Mouse (Mus musculus) adrenal gland, postnatal 14 days (tissue): ENCODE results near the gene Clec11a. TPM values are rescaled to one million over a fixed set of nuclear protein-coding genes. Genes with fewer than 3 reads are reported as not detected.
A peak's percentile ranks its signal among the peaks of the same experiment; 100 is the strongest.

Experiments used
- DNase-seq: peaks from one replicate; pipeline ENCODE4 v3.0.0; 2021; ENCODE audit warnings: mixed read lengths
- long read RNA-seq, 2 experiments: library from polyadenylated mRNA; stranded (forward); transcript quantifications; one replicate each; pipeline ENCODE4 v2.0.0; 2021
- total RNA-seq: library from RNA; stranded (reverse); gene quantifications from 2 replicates; pipeline ENCODE4 v1.2.3, GENCODE M21; 2021

Clec11a gene
- total RNA-seq = 3.4 and 3.6 TPM in 2 replicates
- long read RNA-seq, experiment 1, partial matches to known transcripts = 0 of 12 reads
- long read RNA-seq, experiment 1, other reads (novel, unspliced or antisense) = 10 of 12 reads
- long read RNA-seq, experiment 2, partial matches to known transcripts = 0 of 8 reads
- long read RNA-seq, experiment 2, other reads (novel, unspliced or antisense) = 7 of 8 reads

DNA sequence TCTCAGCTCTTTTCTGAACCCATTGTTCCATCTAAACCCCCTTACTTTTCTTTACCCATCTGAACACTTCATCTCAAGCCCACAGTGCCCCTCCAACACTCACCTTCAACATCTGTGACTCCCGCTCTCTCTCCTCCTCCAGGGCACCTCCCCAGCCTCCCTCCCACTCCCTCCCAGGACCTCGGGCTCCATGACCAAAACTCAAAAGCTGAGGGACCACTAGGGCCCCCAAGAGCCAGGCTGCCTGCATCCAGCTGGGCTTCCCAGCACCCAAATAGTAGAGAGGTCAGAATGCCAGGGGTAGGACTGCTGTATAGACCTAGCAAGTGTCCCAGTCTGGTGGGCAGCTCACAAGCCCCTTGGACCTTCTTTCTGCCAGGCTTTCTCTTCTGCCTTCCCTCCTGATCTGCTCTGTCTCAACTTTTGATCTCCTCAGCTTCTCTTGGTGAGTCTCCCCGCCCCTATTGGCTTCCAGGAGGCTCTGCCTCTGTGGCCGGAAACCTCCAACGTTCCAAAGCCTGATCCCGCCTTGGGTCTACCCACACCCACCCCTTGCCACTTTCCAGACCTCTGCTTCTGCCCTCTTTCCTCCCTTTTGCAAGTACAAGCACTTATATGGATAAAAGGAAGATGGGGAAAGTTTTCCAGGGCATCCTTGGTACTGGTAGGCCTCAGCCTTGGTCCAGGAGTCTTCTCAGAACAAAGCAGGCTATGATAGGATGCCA, at the start of gene Clec11a:
Clec11a (minus strand) TSS at position 387 of the 725 bp plus-strand sequence.
- no peak for DNase-seq

DNA sequence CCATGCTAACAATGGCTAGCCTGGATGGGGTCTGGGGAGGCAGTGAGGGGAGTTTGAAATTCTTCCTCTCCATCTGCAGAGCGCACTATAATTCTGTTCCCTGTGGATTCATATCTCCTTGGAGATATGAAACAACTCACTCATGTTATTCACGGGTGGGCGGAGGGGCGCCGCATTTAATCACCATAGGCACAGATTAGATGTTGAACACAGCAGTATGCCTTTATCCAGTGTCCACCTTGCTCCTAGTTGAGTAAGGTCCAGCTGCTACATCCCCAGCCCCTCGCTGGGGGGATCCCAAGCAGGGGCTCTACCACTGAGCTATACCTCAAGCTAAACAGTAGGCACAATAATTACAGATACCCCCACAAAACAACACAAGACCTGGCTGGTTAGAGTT, 48.7 kb upstream of the Clec11a start:
- no peak for DNase-seq

GRCm38 (mm10) chr7:44353601-44354340, 47.1 kb upstream of the Clec11a start:
- DNase-seq = peak; percentile 64

- DNase-seq = peak; percentile 49
Measured at GRCm38 (mm10) chr7:44352750-44353600, 46.3 kb upstream of the Clec11a start.

GRCm38 (mm10) chr7:44351881-44352749, 45.4 kb upstream of the Clec11a start:
- no peak for DNase-seq

- peak; percentile 88 for DNase-seq
Measured at GRCm38 (mm10) chr7:44350957-44351711, 44.4 kb upstream of the Clec11a start.

- peak; percentile 20 for DNase-seq
Measured at GRCm38 (mm10) chr7:44349043-44349442, 42.3 kb upstream of the Clec11a start.

GRCm38 (mm10) chr7:44344622-44345021, 37.9 kb upstream of the Clec11a start:
- no peak for DNase-seq

- peak; percentile 74 for DNase-seq
Measured at GRCm38 (mm10) chr7:44343459-44344015, 36.8 kb upstream of the Clec11a start.

DNA sequence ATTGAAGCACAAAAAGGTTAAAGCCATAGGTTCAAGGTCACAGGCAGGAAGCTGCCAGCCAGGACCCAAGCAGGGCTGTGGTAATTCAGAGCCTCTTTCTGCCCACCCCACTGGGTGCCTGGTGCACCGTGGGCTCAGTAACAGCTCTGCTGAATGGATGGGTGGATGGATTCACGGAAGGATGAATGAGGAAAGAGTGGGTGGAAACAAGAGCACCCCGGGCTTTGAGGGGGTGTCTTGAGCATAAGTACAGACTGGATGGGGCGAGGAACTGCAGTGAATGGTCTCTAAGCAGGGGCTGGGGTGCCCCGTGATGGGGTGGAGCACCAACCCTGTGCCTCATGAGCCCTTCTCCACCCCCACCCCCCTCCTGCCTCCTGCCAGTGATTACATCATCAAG, 35.0 kb upstream of the Clec11a start:
- DNase-seq = no peak

DNA sequence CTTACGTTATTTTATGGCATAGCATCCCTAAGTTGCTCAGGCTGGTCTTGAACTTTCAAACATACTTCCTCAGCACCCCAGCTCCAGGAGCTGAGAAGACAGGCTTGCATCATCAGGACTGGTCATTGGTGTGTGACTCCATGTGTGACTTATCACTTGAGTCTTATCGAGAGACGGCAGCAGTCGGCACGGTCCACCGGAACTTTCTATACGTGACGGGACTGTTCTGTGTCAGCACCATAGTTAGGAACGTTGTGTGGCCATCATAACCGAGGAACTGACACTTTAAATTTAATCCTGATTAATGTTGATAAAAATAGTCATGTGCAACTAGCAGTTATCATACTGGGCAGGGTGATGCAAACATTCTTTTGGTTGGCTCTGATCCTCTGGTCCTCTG, 34.4 kb upstream of the Clec11a start:
- DNase-seq = no peak

- DNase-seq = no peak
Measured at GRCm38 (mm10) chr7:44340226-44340625, 33.5 kb upstream of the Clec11a start.

DNA sequence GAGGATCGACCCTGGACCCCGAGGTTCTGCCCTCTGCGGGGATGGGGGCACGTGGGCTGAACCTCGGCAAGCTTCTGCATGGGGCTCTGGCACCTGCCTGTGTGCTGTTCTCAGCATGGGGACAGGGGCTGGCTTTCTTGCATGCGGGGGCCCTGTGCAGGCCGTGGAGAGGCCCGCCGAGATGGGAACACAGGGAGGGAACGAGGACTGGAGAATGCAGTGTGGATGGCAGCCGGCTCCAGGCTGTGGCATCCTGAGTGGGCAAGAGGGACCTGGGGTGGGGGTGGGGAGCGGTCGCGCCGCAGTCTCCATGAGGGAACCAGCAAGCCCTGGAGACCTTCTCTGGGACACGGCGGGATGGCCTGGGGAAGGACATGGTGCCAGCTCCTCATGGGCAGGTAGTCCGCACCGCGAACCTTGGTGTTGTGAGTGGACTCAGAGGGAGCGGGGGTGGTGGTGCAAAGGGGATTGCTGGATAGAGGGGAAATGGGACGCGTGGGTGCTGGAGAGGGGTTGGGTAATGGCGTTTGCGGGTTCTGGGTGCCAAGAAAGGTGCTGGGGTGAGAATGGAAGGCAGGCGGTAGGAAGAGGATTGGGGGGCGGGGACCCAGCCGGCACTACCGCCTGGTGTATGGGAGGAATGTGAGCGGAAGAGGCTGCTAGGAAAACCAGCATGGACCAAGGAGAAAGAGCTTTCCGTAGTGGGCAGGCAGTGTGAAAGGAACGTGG, 30.6 kb upstream of the Clec11a start:
- no peak for DNase-seq

- DNase-seq = no peak
Measured at GRCm38 (mm10) chr7:44336046-44337021, 29.6 kb upstream of the Clec11a start.

DNA sequence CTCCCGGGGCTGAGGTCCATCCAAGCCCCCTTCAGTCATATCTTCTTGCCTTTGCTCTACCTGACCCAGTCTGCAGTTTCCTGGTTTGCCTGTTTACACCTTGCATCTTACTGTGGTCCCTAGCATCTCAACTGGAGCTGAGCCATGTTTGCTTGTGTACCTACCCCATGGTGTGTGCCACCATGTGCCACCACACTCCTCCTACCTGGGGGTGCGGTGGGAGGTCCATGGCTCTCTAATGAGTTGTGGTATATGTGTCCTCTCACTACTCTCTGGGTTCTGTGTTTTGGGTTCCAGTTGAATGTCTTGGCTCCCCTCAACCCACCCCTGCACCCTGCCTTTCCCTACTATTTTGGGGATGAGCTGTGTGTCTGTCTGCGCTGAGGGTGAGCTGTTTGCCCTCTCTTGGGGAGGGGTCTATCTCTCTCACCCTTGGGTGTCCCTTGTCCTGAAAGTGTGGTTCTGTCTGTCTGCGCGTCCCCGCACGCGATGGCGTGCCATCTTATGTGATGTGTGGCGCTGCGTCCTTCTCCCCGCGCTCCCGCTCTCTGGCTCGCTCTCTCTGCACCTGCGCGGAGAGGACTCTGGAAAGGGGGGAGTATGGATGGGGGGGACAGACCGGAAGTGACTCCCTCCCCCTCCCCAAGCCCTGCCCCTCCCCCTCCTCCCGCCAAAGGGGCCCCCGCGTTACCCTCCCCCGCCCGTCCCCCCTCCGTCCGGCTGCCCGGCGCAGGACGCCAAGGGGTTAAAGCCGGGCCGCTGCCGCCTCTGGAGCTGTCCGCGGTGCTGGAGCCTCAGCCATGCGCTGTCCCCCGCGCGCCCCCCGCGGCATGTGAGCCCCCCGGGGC, 28.6 kb upstream of the Clec11a start:
- DNase-seq = peak; percentile 77

GRCm38 (mm10) chr7:44334139-44334538, 27.4 kb upstream of the Clec11a start:
- DNase-seq = no peak

DNA sequence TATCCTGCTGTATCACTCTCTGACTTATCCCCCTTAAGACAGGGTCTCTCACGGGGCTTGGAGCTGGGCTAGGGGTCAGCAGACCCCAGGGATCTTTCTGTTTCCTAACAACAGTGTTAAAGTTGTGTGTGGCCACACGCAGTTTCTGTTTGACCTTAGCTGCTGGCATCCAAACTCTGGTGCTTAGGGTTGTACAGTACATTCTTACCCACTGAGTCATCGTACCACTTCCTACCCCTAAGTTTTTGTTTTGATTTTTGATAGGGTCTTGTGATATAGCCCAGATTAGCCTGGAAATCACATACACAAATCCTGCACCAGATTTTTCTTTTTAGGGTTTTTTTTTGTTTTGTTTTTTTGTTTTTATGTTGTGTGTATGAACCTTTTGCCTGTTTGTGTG, 25.6 kb upstream of the Clec11a start:
- no peak for DNase-seq
